Mouse (Mus musculus) midbrain, embryonic 11.5 days (tissue): ENCODE measurements around the gene Cog4. TPM values are rescaled to one million over a fixed set of nuclear protein-coding genes. Genes with fewer than 3 reads are reported as not detected.

ENCODE experiments used
- ATAC-seq: fragments of 200-750 bp; cut with Nextera tagmentation; 2 replicates; pipeline ENCODE4 v1.8.0; 2017; ENCODE audit warnings: moderate TSS enrichment, moderate library complexity; ENCODE audit not compliant: low FRiP score
- DNase-seq: peaks from one replicate; pipeline ENCODE4 v3.0.0; 2015; ENCODE audit warnings: low spot score; ENCODE audit errors: missing footprints
- H3K27ac ChIP-seq: fragments of 300-500 bp; sonication (generic); 2 replicates; pipeline ENCODE4 v1.5.1; 2014; ENCODE audit warnings: low read depth, low read length
- H3K27me3 ChIP-seq: fragments of 300-500 bp; sonication (generic); 2 replicates; pipeline ENCODE4 v1.6.1; 2014; ENCODE audit warnings: mild to moderate bottlenecking, low read length, moderate library complexity, mixed read lengths; ENCODE audit not compliant: control insufficient read depth, insufficient read depth
- H3K36me3 ChIP-seq: fragments of 300-500 bp; sonication (generic); 2 replicates; pipeline ENCODE4 v1.6.1; 2014; ENCODE audit warnings: mild to moderate bottlenecking, low read length, moderate library complexity, mixed read lengths; ENCODE audit not compliant: control insufficient read depth, insufficient read depth
- H3K4me1 ChIP-seq: fragments of 300-500 bp; sonication (generic); 2 replicates; pipeline ENCODE4 v1.6.1; 2014; ENCODE audit warnings: low read length; ENCODE audit not compliant: control insufficient read depth, insufficient read depth
- H3K4me2 ChIP-seq: fragments of 300-500 bp; sonication (generic); 2 replicates; pipeline ENCODE4 v1.6.1; 2014; ENCODE audit warnings: mild to moderate bottlenecking, moderate library complexity
- H3K4me3 ChIP-seq: fragments of 300-500 bp; sonication (generic); 2 replicates; pipeline ENCODE4 v1.5.1; 2014; ENCODE audit warnings: low read depth, low read length
- H3K9ac ChIP-seq: fragments of 300-500 bp; sonication (generic); 2 replicates; pipeline ENCODE4 v1.6.1; 2014; ENCODE audit warnings: low read length
- H3K9me3 ChIP-seq: fragments of 300-500 bp; sonication (generic); 2 replicates; pipeline ENCODE4 v1.6.1; 2016; ENCODE audit warnings: low read length; ENCODE audit not compliant: control insufficient read depth
- WGBS: fragments of 180-500 bp; shearing (Covaris S2); extraction: QIAGEN DNeasy Blood & Tissue Kit; methylation state at CpG from one replicate; pipeline ENCODE4 v1.1.7; 2014; 5-methylcytosine and 5-hydroxymethylcytosine counted together
- polyA plus RNA-seq: library from polyadenylated mRNA; unstranded; fragments of >200 nt; fragmentation: Nextera tagmentation; extraction: Ambion mirVana; gene quantifications from 2 replicates; pipeline ENCODE4 v1.2.1, GENCODE M21; 2014

Gene Cog4
- polyA plus RNA-seq, result 65.3 and 70.0 TPM in 2 replicates

DNA sequence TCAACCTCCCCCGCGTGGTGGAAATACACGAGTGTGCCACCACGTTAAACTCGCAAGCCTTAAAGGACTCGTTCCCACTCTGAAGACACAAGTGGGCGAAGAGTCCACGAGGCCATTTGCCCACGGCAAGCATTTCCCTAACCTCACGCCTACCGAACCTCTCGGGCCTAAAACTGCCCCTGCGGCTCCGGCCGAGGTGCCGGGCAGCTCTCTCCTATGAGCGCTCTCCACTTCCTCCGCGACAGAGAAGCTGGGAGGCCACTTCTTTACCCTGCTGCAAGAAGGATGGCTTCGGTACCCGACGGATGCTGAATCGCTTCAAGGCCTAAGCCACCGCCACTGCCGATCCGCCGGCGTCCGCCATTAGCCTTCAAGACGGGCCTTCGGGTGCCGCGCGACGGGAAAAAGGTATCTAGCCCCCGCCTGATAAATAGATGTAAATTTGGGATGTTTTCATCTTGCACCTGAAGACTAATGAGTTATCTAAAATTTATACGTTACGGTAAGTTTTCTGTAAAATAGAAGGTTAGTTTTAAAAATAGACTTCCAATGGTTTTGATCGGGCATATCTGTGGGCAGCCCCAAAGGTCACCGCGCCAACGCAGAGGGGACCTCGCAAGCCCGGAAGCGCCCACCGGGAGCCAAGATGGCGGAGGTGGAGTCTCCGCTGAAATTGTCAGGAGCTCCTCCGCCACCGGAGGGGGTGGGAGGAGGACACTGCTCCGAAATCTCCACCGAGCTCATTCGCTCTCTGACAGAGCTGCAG is at the start of gene Cog4, which contains the start of gene Sf3b3:
TSS of gene Cog4 (plus strand) at position 196 of the 766 bp plus-strand sequence.
TSS of gene Sf3b3 (minus strand) at position 383 of the 766 bp plus-strand sequence.
- under 1% methylated on average over 53 of the region's 53 CpGs for WGBS
- peaks cover 20% of the 10 kb centered on the region for H3K36me3 ChIP-seq
- H3K4me2 ChIP-seq, result peak within 1 kb of the TSS; percentile 86
- peak within 1 kb of the TSS; percentile 96 for H3K4me3 ChIP-seq
- DNase-seq (peak; percentile 98), ATAC-seq (peak; percentile 92)
- H3K27me3 ChIP-seq, result no peaks in the 10 kb centered on the region
- peak within 1 kb of the TSS; percentile 97 for H3K9ac ChIP-seq
- peak within 1 kb of the TSS; percentile 85 for H3K27ac ChIP-seq
- peaks cover 13% of the 10 kb centered on the region for H3K4me1 ChIP-seq
- no peaks in the 10 kb centered on the region for H3K9me3 ChIP-seq

- ATAC-seq (no peak), DNase-seq (no peak)
- Histone ChIP-seq H3K27me3 (no peaks in the 10 kb centered on the region), H3K27ac (no peak overlapping the region), H3K36me3 (no peaks in the 10 kb centered on the region), H3K4me2 (no peak overlapping the region), H3K9ac (no peak overlapping the region), H3K9me3 (no peaks in the 10 kb centered on the region), H3K4me1 (no peaks in the 10 kb centered on the region), H3K4me3 (no peak overlapping the region)
- WGBS, result 94% methylated on average over 8 of the region's 8 CpGs
Observed at GRCm38 (mm10) chr8:110797086-110797485, 49.3 kb upstream of the Cog4 start.

- no peak overlapping the region for H3K27ac ChIP-seq
- no peak overlapping the region for H3K4me2 ChIP-seq
- no peaks in the 10 kb centered on the region for H3K27me3 ChIP-seq
- ATAC-seq, result no peak
- 79% methylated on average over 5 of the region's 5 CpGs for WGBS
- no peak for DNase-seq
- H3K4me1 ChIP-seq, result no peaks in the 10 kb centered on the region
- H3K9me3 ChIP-seq, result no peaks in the 10 kb centered on the region
- no peaks in the 10 kb centered on the region for H3K36me3 ChIP-seq
- H3K9ac ChIP-seq, result no peak overlapping the region
- H3K4me3 ChIP-seq, result no peak overlapping the region
Observed at GRCm38 (mm10) chr8:110802988-110803387, 43.4 kb upstream of the Cog4 start.

- Histone ChIP-seq H3K4me2 (no peak overlapping the region), H3K4me1 (no peaks in the 10 kb centered on the region), H3K27ac (no peak overlapping the region), H3K9ac (no peak overlapping the region), H3K4me3 (no peak overlapping the region), H3K27me3 (no peaks in the 10 kb centered on the region), H3K36me3 (no peaks in the 10 kb centered on the region; the same call in 1 of the 2 replicates), H3K9me3 (no peaks in the 10 kb centered on the region)
- 90% methylated on average over 9 of the region's 9 CpGs for WGBS
- no peak for ATAC-seq
- DNase-seq, result no peak
Observed at GRCm38 (mm10) chr8:110803856-110804255, 42.5 kb upstream of the Cog4 start.

DNA sequence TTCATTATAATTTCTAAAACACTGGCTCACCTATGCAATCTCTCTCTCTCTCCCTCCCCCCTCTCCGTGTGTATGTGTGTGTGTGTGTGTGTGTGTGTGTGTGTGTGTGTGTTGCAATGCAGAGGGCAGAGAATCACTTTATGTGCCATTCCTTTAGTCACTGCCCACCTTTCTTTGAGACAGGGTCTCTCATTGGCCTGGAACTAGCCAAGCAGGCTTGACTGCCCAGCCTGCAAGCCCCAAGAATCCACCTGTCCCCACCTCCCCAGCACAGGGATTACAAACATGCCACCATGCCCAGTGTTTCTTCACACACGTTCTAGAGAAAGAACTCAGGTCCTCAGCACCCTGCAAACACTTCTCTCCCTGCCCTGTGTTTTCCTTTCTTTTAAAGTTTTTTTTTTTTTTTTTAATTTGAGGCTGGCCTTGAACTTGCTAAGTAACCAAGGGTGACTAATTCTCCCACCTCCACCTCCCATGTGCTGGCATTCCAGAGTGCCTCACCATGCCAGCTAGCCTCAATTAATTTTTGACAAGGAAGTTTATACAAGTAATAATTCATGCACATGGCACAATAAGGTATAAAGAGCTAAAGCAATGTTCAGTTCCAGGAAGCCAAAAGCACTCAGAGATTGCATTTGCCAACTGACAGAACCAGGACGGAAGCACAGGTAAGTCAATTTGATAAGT is 41.4 kb upstream of the Cog4 start:
- no peak overlapping the region for H3K4me3 ChIP-seq
- no peaks in the 10 kb centered on the region for H3K4me1 ChIP-seq
- H3K27me3 ChIP-seq, result no peaks in the 10 kb centered on the region

DNA sequence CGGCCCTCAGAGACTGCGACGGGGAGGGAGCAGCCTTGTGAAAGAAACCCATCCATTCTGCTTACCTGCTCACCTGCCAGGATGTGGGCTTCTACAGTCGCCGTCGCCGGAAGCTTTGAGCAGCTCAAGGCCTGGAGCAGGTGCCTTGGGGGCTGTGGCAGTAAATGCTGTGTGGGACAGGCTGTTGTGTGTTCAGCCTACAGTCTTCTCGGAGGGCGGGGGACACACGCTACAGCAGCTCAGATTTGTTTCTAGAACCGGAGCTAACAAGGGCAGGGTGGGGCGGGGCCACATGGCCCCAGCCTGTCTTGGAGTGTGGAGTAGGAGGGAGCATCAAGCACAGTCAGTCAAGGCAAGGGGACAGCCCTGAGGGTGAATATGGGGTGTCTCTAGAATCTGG is 40.7 kb upstream of the Cog4 start, which contains the start of gene Il34:
TSS of gene Il34 (minus strand) at position 256 of the 400 bp plus-strand sequence.
- H3K9ac ChIP-seq, result no peak within 1 kb of the TSS
- no peaks in the 10 kb centered on the region for H3K27me3 ChIP-seq
- no peak for ATAC-seq
- 54% methylated on average over 12 of the region's 12 CpGs for WGBS
- H3K27ac ChIP-seq, result no peak within 1 kb of the TSS
- H3K9me3 ChIP-seq, result no peaks in the 10 kb centered on the region
- H3K4me3 ChIP-seq, result no peak within 1 kb of the TSS
- peaks cover 7% of the 10 kb centered on the region; the same call in 1 of the 2 replicates for H3K36me3 ChIP-seq
- no peak for DNase-seq
- H3K4me2 ChIP-seq, result no peak within 1 kb of the TSS
- no peaks in the 10 kb centered on the region for H3K4me1 ChIP-seq

More for the DNA sequence above, 41.4 kb upstream of the Cog4 start:
- Histone ChIP-seq H3K9me3 (no peaks in the 10 kb centered on the region), H3K27ac (no peak overlapping the region), H3K4me2 (no peak overlapping the region), H3K36me3 (peaks cover 3% of the 10 kb centered on the region; the same call in 1 of the 2 replicates), H3K9ac (no peak overlapping the region)
- no peak for ATAC-seq
- DNase-seq, result no peak
- WGBS, result 56% methylated on average over 3 of the region's 3 CpGs

DNA sequence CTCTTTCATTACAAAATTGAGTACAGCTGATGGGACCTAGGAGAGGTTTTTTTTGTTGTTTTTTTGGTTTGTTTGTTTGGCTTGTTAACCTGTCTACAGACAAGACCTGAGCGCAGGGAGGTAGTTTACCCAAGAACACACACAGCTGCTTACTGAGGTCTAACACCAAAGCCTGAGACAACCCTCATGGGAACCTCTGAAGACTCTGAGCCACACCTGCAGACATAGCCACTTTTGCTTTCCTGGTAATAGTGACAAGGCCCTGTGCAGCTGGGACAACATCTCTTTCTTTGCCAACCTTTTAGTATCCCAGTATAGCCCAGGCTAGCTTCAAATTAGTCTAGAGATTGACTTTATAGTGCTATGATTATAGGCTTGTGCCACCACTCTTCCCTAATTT is 40.3 kb upstream of the Cog4 start:
- Histone ChIP-seq H3K4me2 (no peak overlapping the region), H3K9ac (no peak overlapping the region), H3K4me3 (no peak overlapping the region), H3K27me3 (no peaks in the 10 kb centered on the region), H3K9me3 (no peaks in the 10 kb centered on the region), H3K27ac (no peak overlapping the region), H3K4me1 (no peaks in the 10 kb centered on the region), H3K36me3 (peaks cover 10% of the 10 kb centered on the region; the same call in 1 of the 2 replicates)
- DNase-seq, result no peak
- WGBS, result 93% methylated on average over 1 of the region's 1 CpGs
- no peak for ATAC-seq

DNA sequence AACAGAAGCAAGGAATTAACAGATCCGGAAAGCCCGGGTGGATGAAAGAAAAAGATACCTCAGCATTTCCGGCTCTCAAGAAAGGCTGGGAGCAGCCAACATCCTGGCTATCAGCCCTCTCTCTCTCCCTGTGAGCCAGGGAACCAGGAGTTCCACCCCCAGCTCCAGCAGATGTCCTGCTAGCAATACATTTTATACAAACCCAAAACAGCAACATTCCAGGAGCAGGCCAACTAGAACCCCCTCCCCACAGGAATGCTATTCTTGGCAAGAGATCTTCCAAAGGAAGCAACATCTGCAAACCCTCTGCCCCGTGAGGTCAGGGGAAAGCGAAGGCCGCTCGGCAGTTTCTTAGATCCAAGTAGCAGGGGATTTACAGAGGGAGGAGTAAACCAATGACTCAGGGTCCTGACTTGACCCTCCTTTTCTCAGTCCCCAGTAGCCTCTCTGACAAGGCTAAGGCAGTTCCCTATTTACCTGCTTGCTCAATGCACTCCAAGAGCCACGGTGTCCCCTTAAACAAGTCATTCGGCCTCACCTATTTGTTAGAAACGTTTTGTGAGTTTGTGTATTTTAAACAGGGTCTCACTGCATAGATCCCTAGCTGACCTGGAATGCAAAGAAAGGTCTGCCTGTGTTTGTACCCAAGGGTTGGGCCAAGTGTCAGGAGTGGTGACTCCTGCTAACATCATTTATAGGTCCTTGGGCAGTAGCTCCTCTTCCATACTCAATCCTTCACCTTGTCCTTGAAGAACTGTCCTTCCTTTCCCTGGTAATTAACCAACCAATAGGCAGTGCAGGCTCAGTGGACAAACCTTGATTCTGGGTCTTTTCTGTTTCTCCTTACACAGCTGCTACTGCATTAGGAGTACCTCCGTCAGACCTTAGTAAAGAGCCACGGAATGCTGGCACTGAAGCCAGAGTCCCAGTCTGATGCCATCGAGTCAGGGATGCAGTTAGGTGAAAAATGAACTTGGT is 37.6 kb upstream of the Cog4 start:
- H3K4me2 ChIP-seq, result no peak overlapping the region
- H3K9me3 ChIP-seq, result no peaks in the 10 kb centered on the region
- no peak for ATAC-seq
- no peak overlapping the region for H3K27ac ChIP-seq
- H3K4me1 ChIP-seq, result no peaks in the 10 kb centered on the region
- no peaks in the 10 kb centered on the region for H3K27me3 ChIP-seq
- H3K9ac ChIP-seq, result no peak overlapping the region
- 65% methylated on average over 13 of the region's 13 CpGs for WGBS
- H3K36me3 ChIP-seq, result peaks cover 36% of the 10 kb centered on the region
- H3K4me3 ChIP-seq, result no peak overlapping the region
- DNase-seq, result peak; percentile 85
